Mouse (Mus musculus) frontal cortex, adult (tissue): ENCODE data around the gene Atxn7l1.
A peak's percentile ranks its signal among the peaks of the same experiment; 100 is the strongest.

ENCODE experiments used
- ATAC-seq: cut with Nextera tagmentation; 2 replicates; pipeline ENCODE4 v1.9.2; 2017; ENCODE audit warnings: mild to moderate bottlenecking, moderate library complexity, mixed read lengths; ENCODE audit not compliant: low TSS enrichment

Gene Atxn7l1

DNA sequence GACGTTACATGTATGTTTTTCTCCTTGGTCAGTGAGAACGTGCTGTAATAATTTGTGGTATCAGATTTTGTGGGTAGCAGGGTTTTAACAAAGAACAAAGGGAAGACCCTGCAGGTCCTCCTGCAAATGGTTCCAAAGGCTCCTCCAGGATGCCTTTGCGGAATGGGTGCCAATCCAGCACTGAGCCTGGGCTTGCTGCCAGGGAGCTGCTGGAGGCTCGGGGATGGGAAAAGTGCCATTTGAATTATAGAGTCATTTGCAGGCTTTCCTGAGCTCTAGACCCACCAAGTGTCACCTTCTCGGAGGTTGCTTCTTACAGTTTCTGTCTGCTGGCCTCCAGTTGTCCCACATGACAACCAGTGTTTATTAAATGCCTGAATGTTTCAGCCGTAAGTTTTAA is 213.2 kb downstream of the Atxn7l1 start:
- ATAC-seq = peak; percentile 76

GRCm38 (mm10) chr12:33364511-33364910 is 217.0 kb downstream of the Atxn7l1 start:
- no peak for ATAC-seq

- no peak for ATAC-seq
Observed at GRCm38 (mm10) chr12:33365133-33365532, 217.6 kb downstream of the Atxn7l1 start.

DNA sequence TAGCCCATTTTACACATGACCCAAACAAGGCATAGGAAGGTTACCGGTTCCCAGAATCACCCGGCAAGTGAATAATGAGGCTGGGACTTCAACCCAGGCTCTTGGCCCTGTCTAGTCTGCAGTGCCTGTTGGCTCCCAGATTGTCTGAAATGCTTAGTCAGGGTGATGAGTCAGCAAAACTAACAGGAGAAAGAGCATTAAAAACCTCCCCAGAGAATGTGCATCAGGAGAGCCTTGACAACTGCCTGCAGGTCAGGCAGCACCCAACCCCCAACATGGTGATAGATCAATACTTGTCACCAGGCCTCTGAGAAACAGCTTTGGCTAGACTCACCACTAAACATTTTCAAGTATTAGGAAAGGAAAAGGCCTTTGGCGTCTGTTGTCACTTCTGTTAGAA is 222.1 kb downstream of the Atxn7l1 start:
- 0 out of 2 replicates have a peak, but pooled peaks have one; percentile 18 for ATAC-seq

DNA sequence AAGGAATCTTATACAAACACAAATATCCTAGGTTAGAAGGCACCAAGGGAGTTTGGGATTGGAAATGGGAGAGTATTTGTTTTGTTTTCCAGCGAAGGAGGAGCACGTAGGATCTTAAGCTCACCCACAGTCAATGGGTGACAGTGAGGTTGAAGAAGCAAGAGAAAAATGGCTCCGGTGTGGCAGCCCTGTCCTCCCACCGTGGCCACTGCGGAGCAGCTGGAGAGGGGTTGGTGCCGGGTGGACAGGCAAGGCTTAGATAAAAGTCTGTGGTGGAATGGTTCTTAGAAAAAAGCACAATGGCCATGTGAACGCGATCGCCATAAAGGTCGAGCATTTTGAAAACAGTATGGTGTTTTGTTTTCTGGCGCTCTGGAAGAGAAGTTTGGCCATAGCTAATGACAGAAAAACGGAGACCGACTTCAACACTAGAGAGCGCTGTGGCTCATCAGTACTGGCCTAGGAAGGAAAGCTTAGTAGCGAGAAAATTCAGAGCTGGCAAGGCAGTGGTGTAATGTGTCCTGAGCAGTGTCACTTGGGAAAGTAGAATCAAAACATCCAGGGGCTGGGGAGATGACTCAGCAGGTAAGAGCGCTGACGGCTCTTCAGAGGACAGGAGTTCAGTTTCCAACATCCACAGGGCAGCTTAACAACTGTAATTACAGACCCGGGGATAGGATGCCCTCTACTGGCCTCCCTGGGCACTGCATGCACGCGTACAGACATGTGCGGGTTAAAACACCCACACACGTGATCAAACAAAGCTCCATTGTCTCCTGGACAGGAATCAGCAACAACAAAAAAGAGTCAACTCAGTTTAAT is 232.3 kb downstream of the Atxn7l1 start:
- ATAC-seq = peak; percentile 87

DNA sequence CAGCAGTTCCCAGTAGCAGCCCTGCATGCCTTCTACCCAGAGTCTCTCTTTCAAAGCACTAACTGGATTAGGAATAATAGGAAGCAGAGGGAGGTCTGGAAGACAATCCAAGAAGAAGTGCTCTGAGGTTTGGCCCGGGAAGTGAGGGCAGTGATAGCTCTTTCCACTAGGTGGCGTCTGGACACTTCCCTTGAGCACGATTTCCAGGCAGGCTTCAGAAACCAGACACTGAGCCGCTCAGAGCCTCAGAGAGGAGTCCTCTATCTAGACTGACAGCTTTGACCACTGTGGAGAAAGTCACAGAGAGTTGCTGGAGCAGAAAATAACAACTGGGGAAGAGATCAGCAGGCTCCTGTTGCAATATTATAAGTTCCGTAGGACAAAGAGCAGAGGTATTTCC is 241.3 kb downstream of the Atxn7l1 start:
- ATAC-seq = peak; percentile 98

DNA sequence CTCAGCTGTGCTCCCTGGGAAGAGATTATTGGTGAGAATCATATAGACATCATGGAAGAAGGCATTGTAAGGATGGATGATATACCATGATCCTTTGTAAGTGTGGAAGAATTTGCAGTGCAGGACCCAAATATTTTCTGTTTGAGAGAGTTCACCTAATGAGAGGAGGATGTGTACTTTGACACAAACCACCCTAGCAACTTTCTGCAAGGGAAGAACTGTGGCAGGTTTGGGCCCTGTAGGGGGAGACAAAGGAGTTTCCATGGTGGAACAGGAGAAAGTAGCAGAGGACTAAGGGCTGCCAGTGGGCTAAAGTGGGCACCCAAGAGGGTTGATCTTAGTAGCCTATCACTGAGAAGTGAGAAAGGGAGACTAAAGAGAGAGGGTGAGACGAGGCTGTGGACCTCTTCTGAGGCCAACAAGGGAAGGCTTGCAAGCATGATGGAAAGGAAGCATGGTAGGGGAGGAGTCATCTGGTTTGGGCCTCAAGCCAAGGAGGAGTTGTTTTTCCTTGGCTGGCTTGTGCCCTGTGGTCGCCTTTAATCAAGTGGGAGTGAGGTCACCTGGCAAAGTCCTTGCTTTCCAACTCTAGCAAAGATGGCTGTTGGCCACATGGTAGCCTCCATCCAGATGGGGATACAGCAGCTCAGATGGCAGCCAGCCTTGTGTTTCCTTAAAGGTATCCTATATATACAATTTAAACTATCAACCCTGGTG is 243.5 kb downstream of the Atxn7l1 start:
- ATAC-seq = no peak

- ATAC-seq = peak; percentile 89
Observed at GRCm38 (mm10) chr12:33394804-33395623, 247.5 kb downstream of the Atxn7l1 start, which contains the start of gene Efcab10. Gene Efcab10 (plus strand): TSS chr12:33394854.

DNA sequence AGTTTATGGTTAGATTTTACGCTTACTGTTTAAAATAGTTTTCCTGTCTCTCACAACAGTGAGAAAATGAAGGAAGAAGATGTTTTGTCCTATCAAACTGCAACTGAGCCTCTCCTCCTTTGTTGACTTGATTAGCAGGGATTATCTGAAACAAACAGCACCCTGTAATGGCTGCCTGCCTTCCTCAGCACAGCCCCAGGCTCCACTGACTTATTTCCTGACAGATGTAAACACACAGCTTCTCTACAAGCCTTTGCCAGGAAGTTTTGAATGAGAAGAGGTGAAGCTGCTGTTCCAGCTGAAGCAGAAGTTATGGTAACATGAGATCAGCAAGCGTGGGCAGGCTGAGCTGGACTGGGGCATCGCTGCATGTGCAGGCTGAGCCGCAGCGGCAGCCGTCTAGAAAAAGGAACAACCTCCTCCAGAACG is 255.8 kb downstream of the Atxn7l1 start:
- peak; percentile 88 for ATAC-seq

GRCm38 (mm10) chr12:33404996-33405395 is 257.5 kb downstream of the Atxn7l1 start:
- ATAC-seq = no peak; the same call in 1 of the 2 replicates

DNA sequence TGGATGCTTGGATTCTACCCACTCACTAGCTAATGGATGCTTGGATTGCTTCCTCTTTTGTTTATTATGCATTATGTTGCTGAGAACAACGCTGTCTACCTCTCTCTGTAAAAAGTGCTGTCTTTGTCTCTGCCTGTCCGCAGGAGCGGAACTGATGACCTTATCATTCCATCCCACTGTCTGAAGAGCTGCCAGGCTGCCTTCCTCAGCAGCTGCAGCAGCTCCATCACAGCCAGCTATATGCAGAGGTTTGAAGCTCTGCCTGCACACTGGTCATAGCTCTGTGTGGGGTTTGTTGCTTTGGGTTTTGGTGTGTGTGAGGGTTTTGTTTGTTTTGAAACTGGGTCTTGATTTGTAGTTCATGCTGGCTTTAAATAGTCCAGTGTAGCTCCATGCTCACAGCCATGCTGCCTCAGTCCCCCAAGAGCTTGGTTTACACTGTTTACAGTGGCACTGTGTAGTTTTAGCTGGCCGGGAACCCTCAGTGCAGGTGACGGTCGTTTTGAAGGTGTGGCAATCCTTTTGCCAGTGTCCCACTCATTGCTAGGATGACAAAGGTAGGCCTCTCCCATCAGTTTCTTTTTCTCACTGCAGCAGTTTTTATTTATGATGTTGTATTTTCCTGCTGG is 258.0 kb downstream of the Atxn7l1 start:
- peak; percentile 77 for ATAC-seq

DNA sequence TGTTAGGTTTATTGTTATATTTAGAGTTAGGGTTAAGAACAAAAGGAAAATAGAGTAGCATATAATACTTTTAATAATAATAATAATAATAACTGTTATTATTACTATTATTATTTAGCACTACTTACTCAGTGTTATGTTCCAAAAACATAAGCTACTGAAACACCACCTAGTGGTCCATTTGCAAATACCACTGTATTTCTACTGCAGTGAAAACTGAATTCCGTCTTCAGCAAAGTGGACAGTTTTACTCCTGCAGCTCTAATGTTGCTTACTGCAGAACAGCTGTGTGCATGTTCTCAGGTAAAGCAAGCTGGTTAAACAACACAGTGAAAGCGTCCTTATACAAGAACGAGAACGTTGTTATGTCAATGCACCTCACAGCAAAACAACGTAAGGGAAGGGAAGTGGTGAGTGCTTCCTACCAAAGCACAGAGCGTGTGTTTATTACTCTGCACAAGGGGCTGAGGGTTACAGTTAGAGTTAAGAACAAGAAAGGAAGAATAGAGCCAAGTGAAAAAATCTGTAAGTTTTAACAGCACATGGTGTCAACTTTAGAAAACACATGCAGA is 264.2 kb downstream of the Atxn7l1 start:
- peak; percentile 80 for ATAC-seq
